Mouse (Mus musculus): ENCODE data around the gene Rabgap1l. TPM values are rescaled to one million over a fixed set of nuclear protein-coding genes. Genes with fewer than 3 reads are reported as not detected.

Rabgap1l gene
- polyA plus RNA-seq (2015; fragmentation: Nextera tagmentation; extraction: Ambion mirVana), result 16.7 and 18.5 TPM in 2 replicates

GRCm38 (mm10) chr1:160792686-160793355 is at the start of gene Rabgap1l:
Rabgap1l (minus strand) TSS chr1:160793211.
- peak within 1 kb of the TSS; percentile 77 for H3K4me2 ChIP-seq (ENCODE audit: low read depth, low read length)
- no peaks in the 10 kb centered on the region for H3K27me3 ChIP-seq (replicated peaks; ENCODE audit: control insufficient read depth, insufficient read depth, low read length)
- H3K4me1 ChIP-seq (ENCODE audit: control insufficient read depth, insufficient read depth, low read length), result no peaks in the 10 kb centered on the region
- H3K4me3 ChIP-seq (ENCODE audit: low read length), result peak within 1 kb of the TSS; percentile 91
- no peaks in the 10 kb centered on the region for H3K36me3 ChIP-seq (ENCODE audit: control insufficient read depth, insufficient read depth, low read length)
- H3K9ac ChIP-seq (ENCODE audit: low read depth, low read length), result peak within 1 kb of the TSS; percentile 89
- under 1% methylated on average over 65 of the region's 67 CpGs for WGBS
- ATAC-seq, result peak; percentile 96
- H3K27ac ChIP-seq (ENCODE audit: low read length), result peak within 1 kb of the TSS; percentile 68
- no peaks in the 10 kb centered on the region for H3K9me3 ChIP-seq (ENCODE audit: control insufficient read depth, low read length)

GRCm38 (mm10) chr1:160842567-160842966 is 49.6 kb upstream of the Rabgap1l start:
- H3K4me1 ChIP-seq (ENCODE audit: control insufficient read depth, insufficient read depth, low read length), result no peaks in the 10 kb centered on the region
- no peak overlapping the region for H3K9ac ChIP-seq (ENCODE audit: low read depth, low read length)
- no peak for ATAC-seq
- no peak overlapping the region for H3K27ac ChIP-seq (ENCODE audit: low read length)
- no peak overlapping the region for H3K4me3 ChIP-seq (ENCODE audit: low read length)
- H3K4me2 ChIP-seq (ENCODE audit: low read depth, low read length), result no peak overlapping the region
- 68% methylated on average over 10 of the region's 10 CpGs for WGBS
- no peaks in the 10 kb centered on the region for H3K36me3 ChIP-seq (ENCODE audit: control insufficient read depth, insufficient read depth, low read length)
- H3K9me3 ChIP-seq (ENCODE audit: control insufficient read depth, low read length), result no peaks in the 10 kb centered on the region
- no peaks in the 10 kb centered on the region for H3K27me3 ChIP-seq (replicated peaks; ENCODE audit: control insufficient read depth, insufficient read depth, low read length)

GRCm38 (mm10) chr1:160840618-160841017 is 47.6 kb upstream of the Rabgap1l start:
- Histone ChIP-seq H3K9me3 (ENCODE audit: control insufficient read depth, low read length) (no peaks in the 10 kb centered on the region), H3K4me1 (ENCODE audit: control insufficient read depth, insufficient read depth, low read length) (no peaks in the 10 kb centered on the region), H3K9ac (ENCODE audit: low read depth, low read length) (no peak overlapping the region), H3K4me3 (ENCODE audit: low read length) (no peak overlapping the region), H3K27ac (ENCODE audit: low read length) (no peak overlapping the region), H3K4me2 (ENCODE audit: low read depth, low read length) (no peak overlapping the region), H3K36me3 (ENCODE audit: control insufficient read depth, insufficient read depth, low read length) (no peaks in the 10 kb centered on the region), H3K27me3 (replicated peaks; ENCODE audit: control insufficient read depth, insufficient read depth, low read length) (no peaks in the 10 kb centered on the region)
- ATAC-seq, result no peak
- 69% methylated on average over 5 of the region's 5 CpGs for WGBS

- Histone ChIP-seq H3K4me1 (ENCODE audit: control insufficient read depth, insufficient read depth, low read length) (no peaks in the 10 kb centered on the region), H3K27me3 (replicated peaks; ENCODE audit: control insufficient read depth, insufficient read depth, low read length) (no peaks in the 10 kb centered on the region), H3K4me3 (ENCODE audit: low read length) (no peak overlapping the region), H3K27ac (ENCODE audit: low read length) (no peak overlapping the region), H3K9ac (ENCODE audit: low read depth, low read length) (no peak overlapping the region), H3K9me3 (ENCODE audit: control insufficient read depth, low read length) (no peaks in the 10 kb centered on the region), H3K36me3 (ENCODE audit: control insufficient read depth, insufficient read depth, low read length) (no peaks in the 10 kb centered on the region), H3K4me2 (ENCODE audit: low read depth, low read length) (no peak overlapping the region)
- no peak for ATAC-seq
- 64% methylated on average over 4 of the region's 4 CpGs for WGBS
Measured at GRCm38 (mm10) chr1:160839095-160839494, 46.1 kb upstream of the Rabgap1l start.

- no peak overlapping the region for H3K4me2 ChIP-seq (ENCODE audit: low read depth, low read length)
- no peak overlapping the region for H3K27ac ChIP-seq (ENCODE audit: low read length)
- H3K4me1 ChIP-seq (ENCODE audit: control insufficient read depth, insufficient read depth, low read length), result no peaks in the 10 kb centered on the region
- no peak for ATAC-seq
- no peak overlapping the region for H3K9ac ChIP-seq (ENCODE audit: low read depth, low read length)
- H3K9me3 ChIP-seq (ENCODE audit: control insufficient read depth, low read length), result no peaks in the 10 kb centered on the region
- WGBS, result 87% methylated on average over 1 of the region's 1 CpGs
- no peak overlapping the region for H3K4me3 ChIP-seq (ENCODE audit: low read length)
- no peaks in the 10 kb centered on the region for H3K36me3 ChIP-seq (ENCODE audit: control insufficient read depth, insufficient read depth, low read length)
- H3K27me3 ChIP-seq (replicated peaks; ENCODE audit: control insufficient read depth, insufficient read depth, low read length), result no peaks in the 10 kb centered on the region
Measured at GRCm38 (mm10) chr1:160834446-160834845, 41.4 kb upstream of the Rabgap1l start.

- Histone ChIP-seq H3K27me3 (replicated peaks; ENCODE audit: control insufficient read depth, insufficient read depth, low read length) (no peaks in the 10 kb centered on the region), H3K4me1 (ENCODE audit: control insufficient read depth, insufficient read depth, low read length) (no peaks in the 10 kb centered on the region), H3K4me2 (ENCODE audit: low read depth, low read length) (no peak overlapping the region), H3K27ac (ENCODE audit: low read length) (no peak overlapping the region), H3K9ac (ENCODE audit: low read depth, low read length) (no peak overlapping the region), H3K9me3 (ENCODE audit: control insufficient read depth, low read length) (no peaks in the 10 kb centered on the region), H3K4me3 (ENCODE audit: low read length) (no peak overlapping the region), H3K36me3 (ENCODE audit: control insufficient read depth, insufficient read depth, low read length) (no peaks in the 10 kb centered on the region)
- ATAC-seq, result no peak
- 79% methylated on average over 9 of the region's 9 CpGs for WGBS
Measured at GRCm38 (mm10) chr1:160832267-160833021, 39.4 kb upstream of the Rabgap1l start.

GRCm38 (mm10) chr1:160830608-160831498 is 37.8 kb upstream of the Rabgap1l start:
- WGBS, result 83% methylated on average over 8 of the region's 8 CpGs
- no peak for ATAC-seq

GRCm38 (mm10) chr1:160825441-160825856 is 32.4 kb upstream of the Rabgap1l start:
- H3K9ac ChIP-seq (ENCODE audit: low read depth, low read length), result no peak overlapping the region
- 0 out of 2 replicates have a peak, but pooled peaks have one; percentile 40 for ATAC-seq
- H3K4me1 ChIP-seq (ENCODE audit: control insufficient read depth, insufficient read depth, low read length), result no peaks in the 10 kb centered on the region
- no peaks in the 10 kb centered on the region for H3K9me3 ChIP-seq (ENCODE audit: control insufficient read depth, low read length)
- 72% methylated on average over 3 of the region's 3 CpGs for WGBS
- no peaks in the 10 kb centered on the region for H3K27me3 ChIP-seq (replicated peaks; ENCODE audit: control insufficient read depth, insufficient read depth, low read length)
- no peaks in the 10 kb centered on the region for H3K36me3 ChIP-seq (ENCODE audit: control insufficient read depth, insufficient read depth, low read length)
- H3K4me3 ChIP-seq (ENCODE audit: low read length), result no peak overlapping the region
- no peak overlapping the region for H3K27ac ChIP-seq (ENCODE audit: low read length)
- H3K4me2 ChIP-seq (ENCODE audit: low read depth, low read length), result no peak overlapping the region

More at GRCm38 (mm10) chr1:160830608-160831498, 37.8 kb upstream of the Rabgap1l start:
- Histone ChIP-seq H3K4me3 (ENCODE audit: low read length) (no peak overlapping the region), H3K9ac (ENCODE audit: low read depth, low read length) (no peak overlapping the region), H3K27me3 (replicated peaks; ENCODE audit: control insufficient read depth, insufficient read depth, low read length) (no peaks in the 10 kb centered on the region), H3K4me1 (ENCODE audit: control insufficient read depth, insufficient read depth, low read length) (no peaks in the 10 kb centered on the region), H3K27ac (ENCODE audit: low read length) (no peak overlapping the region), H3K4me2 (ENCODE audit: low read depth, low read length) (no peak overlapping the region), H3K9me3 (ENCODE audit: control insufficient read depth, low read length) (no peaks in the 10 kb centered on the region), H3K36me3 (ENCODE audit: control insufficient read depth, insufficient read depth, low read length) (no peaks in the 10 kb centered on the region)

- Histone ChIP-seq H3K36me3 (ENCODE audit: control insufficient read depth, insufficient read depth, low read length) (no peaks in the 10 kb centered on the region), H3K9ac (ENCODE audit: low read depth, low read length) (no peak overlapping the region), H3K4me1 (ENCODE audit: control insufficient read depth, insufficient read depth, low read length) (no peaks in the 10 kb centered on the region), H3K4me3 (ENCODE audit: low read length) (no peak overlapping the region), H3K27me3 (replicated peaks; ENCODE audit: control insufficient read depth, insufficient read depth, low read length) (no peaks in the 10 kb centered on the region), H3K9me3 (ENCODE audit: control insufficient read depth, low read length) (no peaks in the 10 kb centered on the region), H3K27ac (ENCODE audit: low read length) (no peak overlapping the region), H3K4me2 (ENCODE audit: low read depth, low read length) (no peak overlapping the region)
- WGBS, result 95% methylated on average over 3 of the region's 3 CpGs
- no peak for ATAC-seq
Measured at GRCm38 (mm10) chr1:160823638-160824037, 30.6 kb upstream of the Rabgap1l start.
